Mouse (Mus musculus): ENCODE measurements around the gene Noxa1.

Noxa1 gene

GRCm38 (mm10) chr2:25098005-25098615 is 3.2 kb upstream of the Noxa1 start:
- DNase-seq (ENCODE audit: low spot score in 2 of 2), result peak; percentile 7 to 8

- no peak for DNase-seq (ENCODE audit: low spot score in 2 of 2)
Observed at GRCm38 (mm10) chr2:25094785-25095108, 202 bp downstream of the Noxa1 start.

GRCm38 (mm10) chr2:25088636-25089035 is 6.3 kb downstream of the Noxa1 start:
- no peak for DNase-seq (ENCODE audit: low spot score in 2 of 2)

- DNase-seq (ENCODE audit: low spot score in 2 of 2), result no peak
Observed at GRCm38 (mm10) chr2:25087842-25088241, 7.1 kb downstream of the Noxa1 start.

- no peak for DNase-seq (ENCODE audit: low spot score in 2 of 2)
Observed at GRCm38 (mm10) chr2:25085571-25085970, 9.4 kb downstream of the Noxa1 start.

- DNase-seq (ENCODE audit: low spot score in 2 of 2), result no peak
Observed at GRCm38 (mm10) chr2:25083697-25084096, 11.3 kb downstream of the Noxa1 start.

- no peak for DNase-seq (ENCODE audit: low spot score in 2 of 2)
Observed at GRCm38 (mm10) chr2:25080076-25080475, 14.9 kb downstream of the Noxa1 start, which contains the start of gene Entpd8. Gene Entpd8 (plus strand): TSS chr2:25080304.

- DNase-seq (ENCODE audit: low spot score in 2 of 2), result no peak
Observed at GRCm38 (mm10) chr2:25078967-25079366, 16.0 kb downstream of the Noxa1 start.

- DNase-seq (ENCODE audit: low spot score in 2 of 2), result peak in 1 of 2 experiments; percentile 12
Observed at GRCm38 (mm10) chr2:25075506-25075905, 19.4 kb downstream of the Noxa1 start.

- no peak for DNase-seq (ENCODE audit: low spot score in 2 of 2)
Observed at GRCm38 (mm10) chr2:25072398-25072797, 22.6 kb downstream of the Noxa1 start.

- DNase-seq (ENCODE audit: low spot score in 2 of 2), result no peak
Observed at GRCm38 (mm10) chr2:25069537-25069936, 25.4 kb downstream of the Noxa1 start.

GRCm38 (mm10) chr2:25066552-25066951 is 28.4 kb downstream of the Noxa1 start:
- no peak for DNase-seq (ENCODE audit: low spot score in 2 of 2)

GRCm38 (mm10) chr2:25065537-25065936 is 29.4 kb downstream of the Noxa1 start:
- DNase-seq (ENCODE audit: low spot score in 2 of 2), result no peak

- DNase-seq (ENCODE audit: low spot score in 2 of 2), result no peak
Observed at GRCm38 (mm10) chr2:25064285-25064684, 30.7 kb downstream of the Noxa1 start.

- DNase-seq (ENCODE audit: low spot score in 2 of 2), result no peak
Observed at GRCm38 (mm10) chr2:25063523-25063922, 31.4 kb downstream of the Noxa1 start.

- DNase-seq (ENCODE audit: low spot score in 2 of 2), result no peak
Observed at GRCm38 (mm10) chr2:25058926-25059325, 36.0 kb downstream of the Noxa1 start.

- no peak for DNase-seq (ENCODE audit: low spot score in 2 of 2)
Observed at GRCm38 (mm10) chr2:25055409-25056155, 39.4 kb downstream of the Noxa1 start.

GRCm38 (mm10) chr2:25055068-25055405 is 39.9 kb downstream of the Noxa1 start:
- DNase-seq (ENCODE audit: low spot score in 2 of 2), result no peak

- DNase-seq (ENCODE audit: low spot score in 2 of 2), result peak; percentile 82 to 86
Observed at GRCm38 (mm10) chr2:25054221-25055067, 40.5 kb downstream of the Noxa1 start, which contains the start of gene Nsmf. Gene Nsmf (plus strand): TSS chr2:25054355.

GRCm38 (mm10) chr2:25053101-25053500 is 41.8 kb downstream of the Noxa1 start:
- DNase-seq (ENCODE audit: low spot score in 2 of 2), result no peak

- DNase-seq (ENCODE audit: low spot score in 2 of 2), result no peak
Observed at GRCm38 (mm10) chr2:25051450-25051849, 43.5 kb downstream of the Noxa1 start.

GRCm38 (mm10) chr2:25050921-25051320 is 44.0 kb downstream of the Noxa1 start:
- DNase-seq (ENCODE audit: low spot score in 2 of 2), result no peak

- no peak for DNase-seq (ENCODE audit: low spot score in 2 of 2)
Observed at GRCm38 (mm10) chr2:25040089-25040488, 54.9 kb downstream of the Noxa1 start.
